Mouse (Mus musculus) Muller cell, postnatal 12 days (primary cell): ENCODE data around the gene Gstcd.
A peak's percentile ranks its signal among the peaks of the same experiment; 100 is the strongest.

Source experiments
- DNase-seq: peaks from one replicate; pipeline ENCODE4 v3.0.0-alpha.2; 2015; ENCODE audit errors: inconsistent ontology term

Gene Gstcd

GRCm38 (mm10) chr3:133026977-133027376 is 64.9 kb downstream of the Gstcd start:
- no peak for DNase-seq

- DNase-seq, result no peak
These were observed 84.6 kb downstream of the Gstcd start for GRCm38 (mm10) chr3:133007250-133007649.

- DNase-seq, result no peak
These were observed 95.5 kb downstream of the Gstcd start for GRCm38 (mm10) chr3:132996299-132996698.

GRCm38 (mm10) chr3:132995904-132996267 is 95.9 kb downstream of the Gstcd start:
- no peak for DNase-seq

- DNase-seq, result no peak
These were observed 96.5 kb downstream of the Gstcd start for GRCm38 (mm10) chr3:132995172-132995903.

- DNase-seq, result no peak
These were observed 105.6 kb downstream of the Gstcd start for GRCm38 (mm10) chr3:132986188-132986587.

- peak; percentile 62 for DNase-seq
These were observed 107.9 kb downstream of the Gstcd start for GRCm38 (mm10) chr3:132983845-132984485.

- DNase-seq, result no peak
These were observed 109.9 kb downstream of the Gstcd start for GRCm38 (mm10) chr3:132981968-132982367.

GRCm38 (mm10) chr3:132979781-132980461 is 111.9 kb downstream of the Gstcd start:
- DNase-seq, result no peak

GRCm38 (mm10) chr3:132966255-132966654 is 125.6 kb downstream of the Gstcd start:
- DNase-seq, result no peak

- no peak for DNase-seq
These were observed 126.9 kb downstream of the Gstcd start for GRCm38 (mm10) chr3:132964715-132965507.

- no peak for DNase-seq
These were observed 129.0 kb downstream of the Gstcd start for GRCm38 (mm10) chr3:132962631-132963361.

- DNase-seq, result no peak
These were observed 141.3 kb downstream of the Gstcd start for GRCm38 (mm10) chr3:132950529-132950880.

GRCm38 (mm10) chr3:132949791-132950528 is 141.9 kb downstream of the Gstcd start, which contains the start of gene Npnt:
Npnt (minus strand) TSS chr3:132950291.
- DNase-seq, result peak; percentile 69

GRCm38 (mm10) chr3:132949380-132949790 is 142.4 kb downstream of the Gstcd start:
- DNase-seq, result peak; percentile 20

- DNase-seq, result no peak
These were observed 143.5 kb downstream of the Gstcd start for GRCm38 (mm10) chr3:132948298-132948795.

- DNase-seq, result no peak
These were observed 145.7 kb downstream of the Gstcd start for GRCm38 (mm10) chr3:132946086-132946485.

- DNase-seq, result no peak
These were observed 146.2 kb downstream of the Gstcd start for GRCm38 (mm10) chr3:132945669-132946068.

GRCm38 (mm10) chr3:132944609-132945008 is 147.2 kb downstream of the Gstcd start:
- peak; percentile 20 for DNase-seq

- no peak for DNase-seq
These were observed 147.6 kb downstream of the Gstcd start for GRCm38 (mm10) chr3:132944193-132944592.
